Mouse (Mus musculus): ENCODE measurements around the gene Ryr2.
"Not testable (repeated sequence)": the region's sequence is repeated elsewhere in the genome, so short reads cannot be mapped to it uniquely, and the experiment has no call there.

Gene Ryr2

DNA sequence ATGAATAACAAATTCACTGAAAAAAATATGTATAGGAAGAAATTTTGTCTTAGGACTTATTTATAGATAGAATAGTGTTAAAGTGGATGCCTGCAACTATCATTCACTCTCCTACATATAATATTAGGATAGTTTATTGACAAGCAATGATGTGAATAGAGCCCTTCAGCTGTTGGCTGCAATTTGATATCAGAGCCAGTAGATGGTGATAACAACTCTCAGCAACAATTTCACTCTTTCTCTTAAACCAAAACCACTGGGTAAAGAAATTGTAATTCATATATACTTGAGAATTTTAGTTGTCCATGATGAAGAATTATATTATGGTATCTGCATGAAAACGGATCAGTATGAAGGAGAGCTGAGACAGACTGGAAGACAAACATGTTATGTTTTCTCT is 236.8 kb downstream of the Ryr2 start:
- no peak for DNase-seq

DNA sequence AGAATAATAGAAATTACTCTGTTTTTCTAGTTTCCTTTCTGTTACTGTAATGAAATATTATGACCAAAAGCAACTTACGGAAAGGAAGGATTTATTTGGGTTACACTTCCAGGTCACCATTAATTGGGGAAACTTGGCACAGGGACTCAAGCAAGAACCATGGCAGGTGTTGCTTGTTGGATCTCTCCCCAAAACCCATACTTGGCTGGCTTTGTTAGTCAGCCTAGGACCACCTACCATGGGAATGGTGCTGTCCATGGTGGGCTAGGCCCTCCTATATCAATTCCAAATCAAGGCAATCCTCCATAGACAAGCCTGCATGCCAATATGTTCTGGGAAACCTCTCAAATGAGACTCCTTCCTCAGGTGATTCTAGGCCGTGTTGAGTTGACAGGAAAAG is 237.3 kb downstream of the Ryr2 start:
- DNase-seq = no peak

DNA sequence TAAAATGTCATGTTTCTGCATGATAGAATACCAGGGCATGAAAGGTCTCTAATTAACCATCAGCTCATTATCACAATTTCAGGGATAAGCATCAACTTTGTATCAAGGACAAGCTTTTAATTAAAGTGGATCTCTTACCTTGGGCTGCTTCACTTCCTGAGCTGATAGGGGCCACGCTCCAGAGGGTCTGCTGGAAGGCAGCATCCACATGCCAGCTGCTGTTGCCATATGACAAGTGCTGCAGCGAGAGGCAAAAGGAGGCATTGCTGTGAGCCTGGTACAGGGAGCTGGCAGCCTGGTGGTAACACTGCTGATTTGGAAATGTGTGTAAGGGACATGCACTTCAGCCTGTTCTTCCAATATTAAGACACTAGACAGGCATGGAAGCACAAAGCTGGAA is 237.8 kb downstream of the Ryr2 start:
- DNase-seq = no peak

DNA sequence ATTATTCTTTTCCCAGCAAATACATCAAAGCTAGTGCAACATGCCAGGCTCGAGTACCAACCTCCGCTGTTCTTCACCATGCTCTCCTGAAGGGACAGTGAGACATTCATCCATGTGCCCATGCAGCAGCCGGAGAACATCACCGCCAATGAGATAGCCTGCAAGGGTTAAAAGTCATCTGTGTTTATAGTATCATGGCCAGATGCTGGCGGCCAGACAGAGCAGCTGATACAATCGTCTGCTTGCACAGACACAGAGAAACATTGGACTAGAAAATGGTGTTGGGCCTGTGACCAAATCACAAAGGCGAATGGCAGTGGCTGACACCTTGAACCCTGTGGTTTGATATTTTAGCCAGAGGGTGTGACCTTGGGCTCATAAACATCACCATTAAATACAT is 238.7 kb downstream of the Ryr2 start:
- DNase-seq = no peak

DNA sequence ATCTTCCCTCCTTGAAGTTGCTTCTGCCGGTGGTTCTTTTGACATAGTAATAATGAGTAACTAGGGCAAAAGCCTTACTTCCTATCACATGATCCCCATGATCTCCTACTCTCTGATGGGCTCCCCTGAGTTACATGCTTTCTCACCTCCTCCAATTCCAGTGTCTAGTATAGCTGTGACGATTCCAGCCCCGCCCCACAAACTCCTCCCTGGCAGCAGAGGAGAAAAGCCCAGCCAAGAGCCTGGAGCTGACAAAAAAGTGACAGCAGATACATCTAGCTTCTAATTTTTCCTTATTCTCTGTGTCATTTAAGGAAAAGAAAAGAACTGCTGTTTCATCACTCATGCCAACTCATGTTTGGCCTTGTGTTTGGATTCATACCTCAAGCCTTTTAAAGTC is 241.5 kb downstream of the Ryr2 start:
- DNase-seq = no peak

DNA sequence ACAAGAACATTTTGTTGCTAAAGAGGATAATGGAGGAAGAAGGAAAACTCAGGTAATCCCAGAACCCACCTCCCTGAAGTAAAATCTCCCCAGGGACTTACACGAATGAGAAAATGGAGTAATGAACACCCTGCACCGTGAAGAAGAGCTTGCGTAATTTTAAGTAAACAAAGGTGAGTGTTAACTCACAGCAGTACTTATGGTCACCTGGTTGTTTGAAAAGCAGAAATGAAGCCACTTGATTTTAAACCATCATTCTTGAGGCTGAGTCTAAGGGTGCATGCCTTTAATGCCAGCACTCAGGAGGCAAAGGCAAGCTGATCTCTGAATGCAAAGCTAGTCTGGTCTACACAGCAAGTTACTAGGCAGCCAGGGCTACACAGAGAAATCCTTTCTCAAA is 255.1 kb downstream of the Ryr2 start:
- no peak for DNase-seq

DNA sequence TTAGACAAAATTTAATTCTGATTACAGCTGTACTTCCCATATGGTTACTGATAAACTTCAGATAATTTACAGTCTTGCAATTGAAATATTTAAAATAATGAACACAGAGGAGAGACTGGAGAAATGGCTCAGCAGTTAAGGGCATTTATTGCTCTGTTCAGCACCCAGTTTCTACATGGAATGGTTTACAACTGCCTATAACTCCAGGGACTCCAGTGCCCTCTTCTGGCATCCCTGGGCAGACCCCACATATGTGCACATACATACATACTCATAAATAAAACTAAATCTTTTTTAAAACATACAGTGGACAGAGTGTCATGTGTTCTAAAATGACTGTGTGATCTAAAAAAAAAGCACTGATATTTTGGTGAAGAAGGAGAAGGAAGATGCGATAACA is 262.9 kb downstream of the Ryr2 start:
- DNase-seq = no peak

DNA sequence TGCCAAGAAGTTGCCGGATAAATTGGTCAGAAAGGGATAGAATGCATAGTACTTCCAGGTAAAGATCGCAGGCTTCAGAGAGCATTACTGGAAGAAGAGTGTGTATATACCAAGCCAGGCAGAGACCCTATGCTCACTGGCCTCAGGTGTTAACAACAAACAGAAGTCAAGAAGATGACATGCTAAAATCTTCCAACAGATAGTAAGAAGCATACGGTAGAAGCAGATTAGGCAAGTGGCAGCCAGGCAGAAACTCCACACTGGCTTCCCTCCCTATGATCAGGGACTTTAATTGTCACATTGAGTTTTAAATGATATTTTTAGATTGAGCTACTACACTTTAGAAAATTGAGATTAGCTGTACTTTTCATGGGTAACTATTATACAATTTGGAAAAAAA is 268.9 kb downstream of the Ryr2 start:
- DNase-seq = no peak

DNA sequence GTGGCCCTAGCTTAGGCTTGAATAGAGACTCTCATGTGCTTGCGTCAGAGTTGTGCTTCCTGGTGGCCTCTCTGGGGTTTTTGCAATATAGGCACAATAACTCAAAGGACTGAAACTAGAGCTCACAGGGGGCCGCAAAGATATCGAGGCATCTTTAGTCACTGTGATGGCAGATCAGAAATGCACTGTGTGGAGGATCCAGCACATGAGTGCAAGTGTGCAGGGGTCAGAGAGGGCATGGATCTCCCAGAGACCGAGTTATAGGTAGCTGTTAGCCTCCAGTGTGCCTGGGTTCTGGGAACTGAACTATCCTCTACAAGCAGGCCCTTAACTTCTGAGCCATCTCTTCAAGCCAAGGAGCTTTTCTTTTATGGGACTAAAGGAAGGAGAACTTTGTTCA is 269.6 kb downstream of the Ryr2 start:
- no peak for DNase-seq

DNA sequence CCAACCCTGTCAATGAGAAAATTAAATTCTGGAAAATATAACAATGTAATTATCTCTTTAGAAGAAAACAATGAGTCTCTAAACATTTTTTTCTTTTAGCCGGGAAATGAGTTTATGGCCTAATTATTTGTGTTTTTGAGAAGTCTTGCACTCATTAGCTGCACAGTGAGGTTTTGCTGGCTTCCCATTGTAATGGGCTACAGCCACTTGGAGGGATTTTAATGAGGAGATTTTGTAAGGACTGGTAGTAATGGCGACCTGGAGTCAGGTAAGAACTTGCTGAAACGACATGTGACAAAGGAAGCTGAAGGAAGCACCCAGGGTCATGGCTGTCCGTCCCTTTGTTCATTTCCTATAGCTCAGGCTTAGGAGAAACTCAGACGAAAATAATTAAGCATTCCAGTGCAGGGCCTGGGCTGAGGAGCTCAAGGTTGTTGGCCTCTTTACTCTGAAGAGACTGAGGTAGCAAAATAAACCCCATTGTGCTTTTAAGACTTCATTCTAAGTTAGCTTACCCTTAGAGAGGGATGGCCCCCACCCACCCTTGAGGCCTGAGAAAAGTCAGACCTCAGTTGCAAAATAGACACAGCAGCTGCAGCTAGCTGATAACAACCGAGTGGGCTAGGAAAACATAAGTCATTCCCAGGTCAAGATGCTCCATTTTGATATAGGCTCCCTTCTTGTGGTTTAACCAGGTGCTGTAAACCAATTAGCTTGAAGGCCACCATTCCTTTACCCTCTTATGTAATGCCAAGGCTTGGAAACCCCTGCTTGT is 270.3 kb downstream of the Ryr2 start:
- no peak for DNase-seq

DNA sequence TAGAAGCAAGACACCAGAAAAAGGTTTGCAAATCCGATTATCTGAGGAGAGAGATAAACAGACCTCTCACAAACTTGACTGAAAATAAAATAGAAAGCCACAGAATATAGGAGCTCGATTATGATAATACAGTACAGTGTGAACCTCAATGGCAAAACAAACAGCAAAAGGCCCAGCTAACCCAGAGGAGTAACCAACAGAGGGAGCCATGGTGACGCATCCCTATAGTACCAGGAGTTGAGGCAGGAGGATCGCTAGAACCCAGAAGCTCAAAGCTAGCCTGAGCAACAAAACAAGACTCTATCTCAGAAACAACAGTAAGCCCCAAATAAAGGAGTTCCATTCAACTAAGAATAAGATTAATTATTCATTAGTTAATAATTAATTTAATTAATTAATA is 275.5 kb downstream of the Ryr2 start:
- no peak for DNase-seq

DNA sequence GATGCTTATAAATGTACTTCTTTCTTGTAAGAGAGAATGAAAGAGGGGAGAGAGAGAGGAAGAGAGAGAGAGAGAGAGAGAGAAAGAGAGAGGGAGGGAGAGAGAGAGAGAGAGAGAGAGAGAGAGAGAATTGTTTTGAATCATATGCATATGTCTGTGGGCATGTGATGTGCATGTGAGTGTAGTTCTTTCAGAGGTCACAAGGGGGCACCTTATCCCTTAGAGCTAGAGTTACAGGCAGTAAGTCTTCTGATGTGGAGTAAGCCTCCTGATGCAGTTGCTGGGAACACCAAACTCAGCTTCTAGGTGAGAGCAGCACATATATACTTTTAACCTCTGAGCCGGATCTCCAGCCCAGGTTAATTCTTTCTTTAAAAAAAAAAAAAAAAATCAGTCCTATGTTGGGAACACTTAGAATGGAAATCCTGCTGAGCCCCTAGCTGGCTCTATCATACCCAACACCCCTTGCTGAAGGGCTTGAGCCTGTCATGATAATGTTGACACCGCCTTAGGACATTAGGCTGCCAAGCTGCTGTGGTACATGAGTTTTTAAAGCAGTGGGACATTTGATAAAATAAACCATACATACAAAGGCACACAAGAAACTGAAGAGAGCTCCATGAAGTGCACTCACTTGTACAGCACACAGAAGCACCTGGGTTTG is 281.1 kb downstream of the Ryr2 start:
- DNase-seq = no peak

DNA sequence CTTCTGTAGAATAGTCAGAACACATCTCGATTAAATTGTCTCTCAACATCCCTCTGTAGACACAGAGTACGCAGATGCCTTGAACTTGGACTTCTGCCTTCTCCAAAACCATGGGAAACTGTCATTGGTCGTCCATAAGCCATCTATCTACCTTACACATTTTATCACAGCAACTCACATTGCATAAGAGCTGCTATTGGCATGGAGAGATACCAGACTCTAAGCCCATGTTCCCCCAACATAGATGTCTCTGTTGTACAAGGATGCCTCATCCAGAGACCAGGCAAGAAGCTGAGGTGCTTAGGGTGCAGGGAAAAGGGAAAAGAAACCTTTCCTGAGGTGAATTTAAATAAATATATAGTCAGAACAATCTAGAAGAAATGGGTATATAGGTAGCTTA is 288.0 kb downstream of the Ryr2 start:
- DNase-seq = no peak

DNA sequence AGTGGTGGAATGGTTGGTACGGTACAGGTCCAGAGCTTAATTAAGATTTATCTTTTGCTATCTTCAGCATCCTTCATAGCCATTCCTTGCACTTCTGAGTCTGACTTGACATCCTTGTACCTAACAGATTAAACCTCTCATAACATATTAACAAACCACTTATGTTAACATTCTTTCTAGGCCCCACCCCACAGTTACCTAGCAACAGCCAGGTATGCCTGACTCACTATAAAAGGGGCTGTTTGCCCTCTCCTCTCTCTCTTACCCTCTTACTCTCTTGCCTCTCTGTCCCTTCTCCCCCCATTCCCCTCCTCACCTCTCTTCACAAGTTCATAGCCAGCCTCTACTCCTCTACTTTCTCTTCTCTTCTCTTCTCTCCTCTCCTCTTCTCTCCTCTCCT is 297.4 kb downstream of the Ryr2 start:
- DNase-seq = not testable (repeated sequence)

DNA sequence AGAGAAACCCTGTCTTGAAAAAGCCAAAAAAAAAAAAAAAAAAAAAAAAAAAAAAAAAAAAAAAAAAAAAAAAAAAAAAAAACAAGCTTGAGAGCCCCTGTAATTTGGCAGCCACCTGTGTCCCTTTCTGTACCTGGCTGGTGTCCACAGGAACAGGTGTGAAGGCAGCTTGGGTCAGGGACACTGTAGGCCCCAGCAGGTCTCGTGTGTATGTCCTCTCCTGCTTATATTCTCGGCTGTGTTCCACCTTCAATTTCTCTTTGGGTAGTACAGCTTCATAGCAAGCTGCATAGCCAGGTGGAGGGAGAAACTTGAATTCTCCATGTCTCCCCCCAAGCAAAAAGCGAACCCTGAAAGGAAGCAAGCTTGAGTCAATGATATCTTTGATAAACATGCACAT is 314.2 kb downstream of the Ryr2 start:
- no peak for DNase-seq

DNA sequence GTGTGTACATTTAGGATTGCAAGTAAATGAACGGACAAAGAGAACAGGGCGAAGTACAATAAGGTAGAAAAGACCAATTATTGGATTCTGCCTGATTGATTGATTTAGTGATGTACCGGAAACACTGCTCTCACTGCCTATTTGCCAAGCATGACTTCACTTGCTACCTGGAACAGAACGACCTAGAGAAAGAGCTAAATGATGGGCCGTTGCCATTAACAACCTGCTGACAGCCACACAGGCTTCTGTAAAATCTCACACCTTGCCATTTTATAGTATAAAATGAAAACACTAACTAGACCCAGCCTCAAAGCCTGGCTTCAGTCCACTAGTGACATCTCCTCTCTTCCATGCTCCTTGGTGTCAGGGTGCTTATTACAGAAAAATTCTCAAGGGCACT is 316.2 kb downstream of the Ryr2 start:
- DNase-seq = no peak

DNA sequence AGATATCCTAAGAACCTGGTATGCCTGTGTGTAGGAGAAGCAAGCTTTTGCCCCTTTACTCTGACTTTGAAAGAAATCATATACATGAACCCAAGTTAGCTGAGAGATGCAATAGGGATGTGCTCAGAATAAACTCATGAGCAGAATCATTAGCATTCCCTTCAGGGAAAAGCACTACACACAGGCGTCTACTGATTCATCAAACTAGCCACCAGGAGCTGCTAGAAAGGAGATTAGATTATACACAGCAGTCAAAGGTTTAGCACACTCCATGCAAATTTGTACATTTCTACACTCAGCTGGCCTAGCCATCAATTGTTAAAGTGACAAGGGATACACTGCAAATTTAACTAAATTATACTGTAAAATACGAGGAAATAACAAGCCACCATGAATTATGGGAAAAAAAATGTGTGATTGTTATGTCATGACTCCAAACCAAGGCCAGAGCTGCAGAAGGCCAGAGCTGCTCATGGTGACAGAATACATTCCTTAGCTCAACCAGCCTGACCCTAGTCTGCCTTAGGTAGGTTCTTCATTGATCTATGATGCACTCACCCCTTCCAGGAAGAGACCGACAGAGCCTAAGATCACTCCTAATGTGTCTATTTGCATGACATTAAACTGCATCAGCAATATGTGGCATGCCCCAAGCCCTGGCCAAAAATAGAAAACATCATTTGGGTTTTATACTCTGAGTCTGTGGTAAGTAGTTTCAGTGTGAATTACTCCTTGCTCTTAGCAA is 324.2 kb downstream of the Ryr2 start:
- no peak for DNase-seq

DNA sequence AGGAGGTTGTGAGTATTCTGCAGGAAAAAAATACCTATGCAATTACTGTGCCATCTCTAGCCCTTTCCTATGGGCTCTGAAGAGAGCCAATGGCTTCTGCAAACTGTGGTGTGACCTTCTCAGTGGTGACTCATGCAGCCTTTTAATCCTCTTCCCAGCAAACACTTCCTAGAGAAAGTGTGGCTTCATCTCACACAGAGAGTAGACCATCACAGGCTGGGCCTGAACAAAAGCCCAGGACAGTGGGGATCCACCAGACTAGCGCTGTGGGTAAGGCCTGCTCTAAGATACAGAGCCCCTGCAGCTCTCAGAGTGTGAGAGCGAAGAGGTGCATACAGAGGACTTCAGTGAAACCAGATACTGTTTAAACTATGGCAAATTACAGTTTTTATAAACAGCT is 325.7 kb downstream of the Ryr2 start:
- DNase-seq = no peak

DNA sequence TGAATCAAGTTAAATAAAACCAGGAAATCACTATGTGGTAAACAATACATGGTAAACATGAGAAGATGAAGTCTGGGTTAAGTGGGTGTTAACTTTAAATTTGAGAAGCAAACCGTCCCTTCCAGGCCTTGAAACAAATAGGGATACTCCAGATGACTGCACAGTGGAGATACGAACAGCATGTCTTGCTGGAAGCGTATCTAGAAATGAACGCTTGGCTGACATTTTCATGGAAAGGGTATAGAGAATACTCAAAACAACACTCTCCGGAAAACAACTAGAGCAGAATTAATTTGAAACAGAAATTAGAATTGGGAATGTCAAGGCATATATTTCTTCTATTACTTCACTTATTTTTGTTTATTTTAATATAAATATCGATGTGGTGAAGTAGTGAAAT is 329.0 kb downstream of the Ryr2 start:
- no peak for DNase-seq

DNA sequence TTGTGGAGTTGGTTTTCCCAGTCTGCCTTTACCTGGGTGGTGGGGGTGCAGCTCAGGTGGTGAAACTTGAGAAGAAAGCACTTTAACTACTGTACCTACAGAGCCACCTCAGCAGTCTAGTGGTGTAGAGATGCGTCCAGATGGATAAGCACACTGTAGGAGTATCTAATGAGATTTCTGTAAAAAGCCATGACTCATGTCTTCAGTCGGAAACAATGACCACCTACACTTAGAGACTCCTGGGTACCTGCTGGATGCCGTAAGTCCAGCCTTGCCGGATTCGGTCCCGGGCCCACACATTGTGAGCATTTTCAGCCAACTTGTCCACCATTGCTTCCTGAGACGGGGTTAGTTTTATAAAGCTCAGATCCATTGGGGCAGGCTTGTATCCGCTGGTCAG is 334.6 kb downstream of the Ryr2 start:
- no peak for DNase-seq

DNA sequence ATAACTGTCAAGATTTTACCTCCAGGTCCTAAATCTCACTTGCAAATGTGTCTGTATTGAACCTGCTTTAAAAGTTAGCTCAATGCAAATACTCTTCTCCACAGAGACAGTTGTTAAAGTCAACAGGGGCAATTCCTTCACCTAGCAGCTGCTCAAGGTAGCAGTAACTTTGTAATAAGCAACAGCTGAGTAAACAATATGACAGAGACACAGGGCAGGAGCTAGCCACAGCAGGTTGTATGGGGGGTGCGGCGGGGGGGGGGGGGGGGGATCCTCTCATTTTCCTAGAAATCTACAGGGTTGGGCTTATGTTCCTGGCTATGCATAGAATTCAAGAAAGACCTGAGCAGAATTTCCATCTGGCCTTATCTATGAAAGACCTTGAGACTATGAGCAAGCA is 339.8 kb downstream of the Ryr2 start:
- DNase-seq = no peak

DNA sequence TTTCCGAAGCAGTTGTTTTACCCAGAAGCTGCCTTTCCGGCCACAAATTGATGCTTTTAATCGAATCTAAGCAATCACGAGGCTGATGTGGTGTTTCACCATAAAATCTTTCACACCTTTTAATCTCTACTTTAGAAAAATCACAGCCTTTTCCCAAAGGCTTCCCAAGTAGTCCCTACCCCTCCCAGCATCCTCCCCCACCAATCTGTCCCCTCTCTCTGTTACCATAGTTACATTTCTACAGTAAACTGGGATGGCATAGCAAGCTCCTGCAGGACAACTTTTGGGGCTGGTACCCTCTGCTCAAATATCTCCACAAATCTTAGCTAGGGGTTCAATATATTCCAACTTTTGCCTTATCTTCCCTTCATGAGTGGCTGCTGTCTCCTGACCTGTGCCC is 342.8 kb downstream of the Ryr2 start:
- DNase-seq = no peak

DNA sequence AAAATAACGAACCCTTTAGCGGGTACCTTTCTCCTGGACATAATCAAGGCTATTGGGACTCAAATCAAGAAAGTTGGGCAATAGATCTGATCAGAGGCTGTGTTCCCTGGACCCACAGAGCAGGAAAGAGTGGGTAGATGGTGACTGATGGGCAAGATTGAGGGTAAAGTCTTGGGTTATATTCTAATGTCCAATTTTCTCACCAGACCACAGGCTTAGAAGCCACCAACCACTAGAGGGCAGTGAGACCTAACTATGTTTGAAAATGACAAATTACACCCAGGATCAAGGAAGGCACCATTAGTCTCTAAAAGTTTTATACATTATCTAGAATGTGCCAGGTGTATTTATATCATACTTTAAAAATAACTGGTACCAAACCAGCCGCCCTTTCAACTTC is 343.6 kb downstream of the Ryr2 start:
- peak in 1 of 2 experiments; percentile 49 for DNase-seq

DNA sequence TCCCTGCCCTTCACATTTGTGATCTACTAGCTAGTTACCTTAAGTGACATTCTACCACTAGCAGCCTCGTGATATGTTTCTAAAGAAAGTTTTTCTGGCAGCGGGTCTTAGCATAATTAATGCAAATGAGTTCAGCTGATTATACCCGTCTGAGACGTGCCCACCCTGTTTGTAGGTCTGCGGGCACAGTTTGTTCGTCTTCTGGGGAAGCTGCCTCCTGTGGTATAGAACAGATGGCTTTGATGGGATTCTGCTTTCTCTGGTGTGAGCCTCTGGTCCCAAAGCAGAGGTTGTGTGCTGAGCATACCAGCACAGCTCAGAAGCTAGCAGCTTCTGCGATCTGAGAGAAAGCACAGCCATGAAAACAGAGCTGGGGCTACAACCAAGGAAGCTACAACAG is 348.9 kb downstream of the Ryr2 start:
- no peak for DNase-seq

Measured in kidney, postnatal 25 days (tissue).